In the genomic region with DNA sequence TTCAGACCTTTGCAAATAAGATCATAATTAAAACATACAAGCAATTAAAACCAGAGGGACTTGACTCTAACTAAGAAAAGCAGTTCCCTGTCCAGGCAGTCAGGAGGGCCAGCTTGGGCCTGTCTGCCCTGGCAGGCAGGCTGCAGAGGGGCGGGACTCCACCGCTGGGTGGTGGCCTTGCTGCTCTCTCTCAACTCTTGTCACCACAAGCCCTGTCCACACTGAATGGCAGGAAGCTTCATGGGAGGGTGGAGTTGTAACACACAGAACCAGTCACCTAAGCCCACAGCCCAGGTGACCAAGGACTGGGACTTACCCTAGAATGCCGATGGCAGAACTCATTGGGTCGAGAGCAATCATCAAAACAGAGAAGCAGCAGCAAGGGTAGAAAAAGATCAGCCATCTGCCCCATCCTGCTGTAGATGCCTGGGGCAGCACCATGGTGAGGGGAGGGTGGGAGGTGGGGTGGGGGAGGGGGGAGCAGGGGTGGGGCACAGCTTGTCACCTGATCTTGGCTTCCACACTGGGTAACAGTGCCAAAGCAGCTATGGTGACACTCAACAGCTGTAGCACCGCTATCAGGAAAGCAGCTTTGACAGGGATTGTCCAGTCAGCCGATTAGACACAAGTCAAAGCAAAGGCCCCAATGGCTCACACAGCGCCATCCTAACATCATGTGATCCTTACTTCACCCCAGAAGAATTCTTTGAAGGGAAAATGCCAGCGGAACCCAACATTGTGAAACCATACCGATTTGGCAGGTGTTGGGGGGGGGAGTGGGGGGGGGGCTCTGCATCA, we compare ENCODE assay signal across 8 mouse cellular contexts. TPM values are rescaled to one million over a fixed set of nuclear protein-coding genes. Genes with fewer than 3 reads are reported as not detected.
DNase-seq lines count a peak whose midpoint lies in the region; ATAC-seq and TF ChIP-seq lines count a peak whose summit lies in the region.

No protein-coding gene starts in this region.

- H3K9me3 ChIP-seq in liver, postnatal 0 days (ENCODE audit: low read length), result no peaks in the 10 kb centered on the region
- no peaks in the 10 kb centered on the region for H3K9me3 ChIP-seq in liver, embryonic 11.5 days (ENCODE audit: control insufficient read depth, low read length)
- no peaks in the 10 kb centered on the region for H3K9me3 ChIP-seq in forebrain, embryonic 16.5 days (ENCODE audit: control insufficient read depth, low read length)

- no peak overlapping the region for H3K9ac ChIP-seq in liver, postnatal 0 days (replicated peaks)
- no peak overlapping the region for H3K9ac ChIP-seq in liver, embryonic 11.5 days (ENCODE audit: low read depth, low read length)
- H3K9ac ChIP-seq in forebrain, embryonic 16.5 days (replicated peaks; ENCODE audit: low read depth, low read length), result no peak overlapping the region

- TF ChIP-seq CTCF in liver, postnatal 0 days (IDR thresholded peaks at IDR 0.05; ENCODE audit: low read depth), result no peak

- H3K4me1 ChIP-seq in liver, postnatal 0 days (ENCODE audit: insufficient read depth), result no peaks in the 10 kb centered on the region; the same call in 1 of the 2 replicates
- no peaks in the 10 kb centered on the region; the same call in 1 of the 2 replicates for H3K4me1 ChIP-seq in liver, embryonic 11.5 days (replicated peaks; ENCODE audit: control insufficient read depth, insufficient read depth, low read length)
- H3K4me1 ChIP-seq in forebrain, embryonic 16.5 days (replicated peaks; ENCODE audit: control insufficient read depth, insufficient read depth, low read length), result peaks cover 15% of the 10 kb centered on the region

- whole genome bisulfite sequencing in liver, postnatal 0 days (ENCODE audit: insufficient replicate concordance), result 51% methylated on average over 9 of the region's 9 CpGs
- WGBS in liver, embryonic 11.5 days, result 43% methylated on average over 9 of the region's 9 CpGs
- 55% methylated on average over 7 of the region's 9 CpGs for WGBS in macrophage (ENCODE audit: missing documents)
- 39% methylated on average over 9 of the region's 9 CpGs for WGBS in forebrain, embryonic 16.5 days

- no peaks in the 10 kb centered on the region for H3K36me3 ChIP-seq in liver, postnatal 0 days (replicated peaks; ENCODE audit: insufficient read depth, low read length)
- no peaks in the 10 kb centered on the region for H3K36me3 ChIP-seq in liver, embryonic 11.5 days (ENCODE audit: control insufficient read depth, insufficient read depth, low read length)
- H3K36me3 ChIP-seq in macrophage (ENCODE audit: inconsistent target), result peaks cover 29% of the 10 kb centered on the region
- no peaks in the 10 kb centered on the region for H3K36me3 ChIP-seq in forebrain, embryonic 16.5 days (ENCODE audit: control insufficient read depth, insufficient read depth)

- H3K27ac ChIP-seq in liver, postnatal 0 days (ENCODE audit: low read depth), result no peak overlapping the region
- H3K27ac ChIP-seq in liver, embryonic 11.5 days (ENCODE audit: low read depth, low read length), result no peak overlapping the region
- peak overlapping the region; percentile 91 for H3K27ac ChIP-seq in macrophage
- H3K27ac ChIP-seq in forebrain, embryonic 16.5 days (ENCODE audit: low read length), result no peak overlapping the region

- peaks cover 67% of the 10 kb centered on the region for H3K79me2 ChIP-seq in macrophage (ENCODE audit: inconsistent target)

- no peak for DNase-seq in liver, postnatal 0 days
- DNase-seq in liver, embryonic 11.5 days (ENCODE audit: low spot score), result no peak
- DNase-seq in gastrocnemius, postnatal 25 days, result peak; percentile 60
- peak; percentile 85 for DNase-seq in kidney, adult 11 months
- no peak for DNase-seq in right cerebral cortex, postnatal 36 days (ENCODE audit: low spot score in 2 of 2)

- peak; percentile 31; the same call in 1 of the 2 replicates for ATAC-seq in liver, postnatal 0 days
- no peak for ATAC-seq in liver, embryonic 11.5 days (replicated peaks; ENCODE audit: low FRiP score)
- no peak for ATAC-seq in forebrain, embryonic 16.5 days
- ATAC-seq in CD4-positive, CD25-positive, alpha-beta regulatory T cell, adult 4 months, result no peak

- no peak overlapping the region for H3K4me3 ChIP-seq in liver, postnatal 0 days (ENCODE audit: low read depth, low read length)
- H3K4me3 ChIP-seq in liver, embryonic 11.5 days (ENCODE audit: low read depth, low read length), result no peak overlapping the region
- H3K4me3 ChIP-seq in macrophage (ENCODE audit: inconsistent target), result peak overlapping the region; percentile 71
- H3K4me3 ChIP-seq in forebrain, embryonic 16.5 days (replicated peaks; ENCODE audit: low read length), result no peak overlapping the region

- peaks cover 32% of the 10 kb centered on the region for H3K27me3 ChIP-seq in liver, postnatal 0 days (ENCODE audit: insufficient read depth, low read length)
- peaks cover 42% of the 10 kb centered on the region for H3K27me3 ChIP-seq in liver, embryonic 11.5 days (replicated peaks; ENCODE audit: control insufficient read depth, insufficient read depth, low read length)
- H3K27me3 ChIP-seq in forebrain, embryonic 16.5 days (replicated peaks; ENCODE audit: control insufficient read depth, insufficient read depth, low read length), result peaks cover 8% of the 10 kb centered on the region; the same call in 1 of the 2 replicates

- H3K4me2 ChIP-seq in liver, postnatal 0 days (ENCODE audit: low read depth, low read length), result no peak overlapping the region
- no peak overlapping the region for H3K4me2 ChIP-seq in liver, embryonic 11.5 days
- H3K4me2 ChIP-seq in forebrain, embryonic 16.5 days (ENCODE audit: low read length), result no peak overlapping the region

- TF ChIP-seq EP300 in liver, postnatal 0 days (IDR thresholded peaks at IDR 0.05; ENCODE audit: low read depth), result no peak

RNA-seq across cellular contexts. Expression of gene Gas6, which starts 1.9 kb away (rescaled TPM):
- polyA plus RNA-seq in liver, postnatal 0 days (2015; fragmentation: Nextera tagmentation; extraction: Ambion mirVana), result 9.0 and 9.3 TPM in 2 replicates
- 3.8 and 5.5 TPM in 2 replicates for polyA plus RNA-seq in liver, embryonic 11.5 days (2014; fragmentation: Nextera tagmentation; extraction: Ambion mirVana)
- total RNA-seq in gastrocnemius, postnatal 25 days (2021), result 10 to 100 TPM; 66.3 to 67.5 TPM
- 100 to 1,000 TPM in 15 of 26 experiments, 10 to 100 TPM in 11; 21.7 to 469 (median 121) TPM for total RNA-seq in macrophage (2018; cell fraction: chromatin; rRNA removed)
- 100 to 1,000 TPM; 150 to 988 (median 446) TPM for total RNA-seq in macrophage (2018; cell fraction: cytosol; rRNA removed)
- total RNA-seq in macrophage (2018; cell fraction: nucleus; rRNA removed), result 100 to 1,000 TPM; 112 to 839 (median 227) TPM
- polyA plus RNA-seq in macrophage (2018), result 596 to 877 TPM (median 653 TPM) in 3 replicates
- 23.9 and 25.5 TPM in 2 replicates for polyA plus RNA-seq in forebrain, embryonic 16.5 days (2015; fragmentation: Nextera tagmentation; extraction: Ambion mirVana)
- not detected for polyA plus RNA-seq in CD4-positive, CD25-positive, alpha-beta regulatory T cell, adult 4 months (2017; shearing (Covaris generic))

RNA-seq across cellular contexts. Expression of gene Tmem255b, which starts 57.4 kb away (rescaled TPM):
- polyA plus RNA-seq in liver, postnatal 0 days (2015; fragmentation: Nextera tagmentation; extraction: Ambion mirVana), result not detected in 2 replicates
- not detected in 2 replicates for polyA plus RNA-seq in liver, embryonic 11.5 days (2014; fragmentation: Nextera tagmentation; extraction: Ambion mirVana)
- 1 to 10 TPM; 3.5 to 3.9 TPM for total RNA-seq in gastrocnemius, postnatal 25 days (2021)
- not detected for total RNA-seq in macrophage (2018; cell fraction: chromatin; rRNA removed)
- not detected for total RNA-seq in macrophage (2018; cell fraction: cytosol; rRNA removed)
- not detected for total RNA-seq in macrophage (2018; cell fraction: nucleus; rRNA removed)
- not detected in 3 replicates for polyA plus RNA-seq in macrophage (2018)
- 0.26 and 0.29 TPM in 2 replicates for polyA plus RNA-seq in forebrain, embryonic 16.5 days (2015; fragmentation: Nextera tagmentation; extraction: Ambion mirVana)
- not detected for polyA plus RNA-seq in CD4-positive, CD25-positive, alpha-beta regulatory T cell, adult 4 months (2017; shearing (Covaris generic))

Comparison
In these comparisons a context has a peak if more than half of its experiments do, and no peak if none do; other contexts are left out.
1. DNase-seq: peak in gastrocnemius, postnatal 25 days (single experiment) and kidney, adult 11 months (single experiment); none in liver, postnatal 0 days (single experiment), liver, embryonic 11.5 days (single experiment) and right cerebral cortex, postnatal 36 days (0 of 2).
2. RNA of gene Gas6, which starts 1.9 kb away (polyA plus RNA-seq): 596 to 877 TPM in macrophage; 23.9 to 25.5 TPM in forebrain, embryonic 16.5 days, 9.0 to 9.3 TPM in liver, postnatal 0 days, 3.8 to 5.5 TPM in liver, embryonic 11.5 days and not detected in CD4-positive, CD25-positive, alpha-beta regulatory T cell, adult 4 months; every median in the first group is over 10 times any median in the second.